In genomic region chr11:98705021-98705420, GRCm38 (mm10) we compare ENCODE assay signal across 26 mouse cellular contexts. TPM values are rescaled to one million over a fixed set of nuclear protein-coding genes. Genes with fewer than 3 reads are reported as not detected.
DNase-seq lines count a peak whose midpoint lies in the region; ATAC-seq and TF ChIP-seq lines count a peak whose summit lies in the region.
"Had no signal": no experiment of that assay in that cellular context is flagged by ENCODE, and none has a peak within 500 bp of the region (broad histone marks: within the 10 kb centered on the region; RNA-seq: fewer than 3 reads in every experiment).

No protein-coding gene starts in this region.

- peak overlapping the region; percentile 15; the same call in 1 of the 2 replicates for H3K4me2 ChIP-seq in kidney, embryonic 14.5 days (replicated peaks; ENCODE audit: low read depth, low read length)
- 0 out of 2 replicates have a peak overlapping the region, but pooled peaks have one; percentile 5 for H3K4me2 ChIP-seq in kidney, postnatal 0 days (ENCODE audit: low read length)
- H3K4me2 ChIP-seq: forebrain, embryonic 15.5 days; heart, embryonic 12.5 days; heart, embryonic 15.5 days; hindbrain, embryonic 13.5 days had no signal

- H3K36me3 ChIP-seq in kidney, embryonic 14.5 days (ENCODE audit: control insufficient read depth, insufficient read depth, low read length): peaks cover 37% of the 10 kb centered on the region
- H3K36me3 ChIP-seq in kidney, postnatal 0 days (ENCODE audit: insufficient read depth, low read length): 0 out of 2 replicates have a peak, but pooled peaks cover 13% of the 10 kb centered on the region
- H3K36me3 ChIP-seq in splenic B cell, adult 2 months (ENCODE audit: control insufficient read depth, insufficient read depth, low read length, poor library complexity, severe bottlenecking): no peaks in the 10 kb centered on the region; the same call in 1 of the 2 replicates

- no peaks in the 10 kb centered on the region for H3K27me3 ChIP-seq in kidney, embryonic 14.5 days (ENCODE audit: control insufficient read depth, insufficient read depth, low read length)
- H3K27me3 ChIP-seq in kidney, postnatal 0 days (ENCODE audit: insufficient read depth, low read length): no peaks in the 10 kb centered on the region
- H3K27me3 ChIP-seq in splenic B cell, adult 2 months (ENCODE audit: control insufficient read depth, insufficient read depth, low read length, poor library complexity, severe bottlenecking): no peaks in the 10 kb centered on the region
- H3K27me3 ChIP-seq: forebrain, embryonic 15.5 days had no signal

- H3K9ac ChIP-seq in kidney, embryonic 14.5 days (ENCODE audit: low read depth, low read length): no peak overlapping the region
- H3K9ac ChIP-seq in kidney, postnatal 0 days (ENCODE audit: low read depth, low read length): no peak overlapping the region
- H3K9ac ChIP-seq: forebrain, embryonic 15.5 days; heart, embryonic 12.5 days; heart, embryonic 15.5 days; hindbrain, embryonic 13.5 days had no signal

- peak; percentile 28 for DNase-seq in cerebellum, adult 9-11 months
- DNase-seq in cerebellum, adult 11-12 months: no peak
- no peak for DNase-seq in kidney, postnatal 14 days
- DNase-seq in kidney, postnatal 0 days (ENCODE audit: low spot score): peak; percentile 62
- no peak for DNase-seq in kidney, adult 9 months
- peak; percentile 46 for DNase-seq in splenic B cell, adult 2 months (ENCODE audit: low read depth, low spot score)
- DNase-seq: adrenal gland, adult 8-10 months; adrenal gland, postnatal 25 days; cerebellum, adult 18-20 months; cerebellum, adult 9-10 months; cerebellum, postnatal 25 days; gastrocnemius, postnatal 25 days; heart, adult 18-20 months; heart, postnatal 10 days; heart, postnatal 36 days had no signal

- TF ChIP-seq CTCF in kidney, postnatal 0 days (IDR thresholded peaks at IDR 0.05; ENCODE audit: low read depth): peak; percentile 37; the same call in 1 of the 2 replicates

- H3K4me1 ChIP-seq in kidney, embryonic 14.5 days (ENCODE audit: control insufficient read depth, insufficient read depth, low read length): peaks cover 53% of the 10 kb centered on the region
- H3K4me1 ChIP-seq in kidney, postnatal 0 days (replicated peaks; ENCODE audit: insufficient read depth, low read length): peaks cover 42% of the 10 kb centered on the region

- WGBS in kidney, embryonic 14.5 days: 59% methylated on average over 10 of the region's 10 CpGs
- WGBS in kidney, postnatal 0 days: 48% methylated on average over 10 of the region's 10 CpGs

- H3K27ac ChIP-seq in kidney, embryonic 14.5 days (ENCODE audit: low read depth, low read length): peak overlapping the region; percentile 86
- peak overlapping the region; percentile 70 for H3K27ac ChIP-seq in kidney, postnatal 0 days
- H3K27ac ChIP-seq: forebrain, embryonic 15.5 days; heart, embryonic 15.5 days; hindbrain, embryonic 10.5 days; hindbrain, embryonic 13.5 days had no signal

- H3K9me3 ChIP-seq in kidney, embryonic 14.5 days (ENCODE audit: control insufficient read depth, low read length): no peaks in the 10 kb centered on the region
- H3K9me3 ChIP-seq in kidney, postnatal 0 days (replicated peaks; ENCODE audit: low read length): no peaks in the 10 kb centered on the region
- H3K9me3 ChIP-seq: forebrain, embryonic 15.5 days; heart, embryonic 12.5 days; heart, embryonic 15.5 days; hindbrain, embryonic 10.5 days; hindbrain, embryonic 13.5 days had no signal

- peak; percentile 21 for ATAC-seq in kidney, embryonic 14.5 days (ENCODE audit: low FRiP score, low TSS enrichment)
- no peak for ATAC-seq in kidney, postnatal 0 days (replicated peaks; ENCODE audit: low FRiP score, low read depth)
- ATAC-seq: activated CD4-positive, CD25-positive, alpha-beta regulatory T cell, adult 4 months; forebrain, embryonic 15.5 days; hindbrain, embryonic 16.5 days had no signal

- no peak overlapping the region for H3K4me3 ChIP-seq in kidney, embryonic 14.5 days (ENCODE audit: low read length)
- no peak overlapping the region for H3K4me3 ChIP-seq in kidney, postnatal 0 days (replicated peaks; ENCODE audit: low read depth, low read length)
- H3K4me3 ChIP-seq: forebrain, embryonic 15.5 days; heart, embryonic 12.5 days; heart, embryonic 15.5 days; hindbrain, embryonic 10.5 days; hindbrain, embryonic 13.5 days had no signal

RNA-seq across cellular contexts. Expression of gene Csf3, which starts 4.0 kb away (rescaled TPM):
- not detected in 2 replicates for polyA plus RNA-seq in kidney, embryonic 14.5 days (2014; fragmentation: Nextera tagmentation; extraction: Ambion mirVana)
- polyA plus RNA-seq in kidney, postnatal 0 days (2015; fragmentation: Nextera tagmentation; extraction: Ambion mirVana): 0.13 and 0.19 TPM in 2 replicates
- polyA plus RNA-seq: activated CD4-positive, CD25-positive, alpha-beta regulatory T cell, adult 4 months; brain, embryonic 14.5 days; embryonic facial prominence, embryonic 14.5 days; forebrain, embryonic 11.5 days; forebrain, embryonic 15.5 days; heart, embryonic 12.5 days; heart, embryonic 15.5 days; hindbrain, embryonic 10.5 days; hindbrain, embryonic 13.5 days; hindbrain, embryonic 16.5 days had no signal

RNA-seq across cellular contexts. Expression of gene Psmd3, which starts 22.7 kb away (rescaled TPM):
- polyA plus RNA-seq in kidney, embryonic 14.5 days (2014; fragmentation: Nextera tagmentation; extraction: Ambion mirVana): 181 and 187 TPM in 2 replicates
- polyA plus RNA-seq in kidney, postnatal 0 days (2015; fragmentation: Nextera tagmentation; extraction: Ambion mirVana): 234 and 259 TPM in 2 replicates

RNA-seq across cellular contexts. Expression of gene Med24, which starts 24.2 kb away (rescaled TPM):
- 39.5 and 59.1 TPM in 2 replicates for polyA plus RNA-seq in kidney, embryonic 14.5 days (2014; fragmentation: Nextera tagmentation; extraction: Ambion mirVana)
- 38.3 and 41.2 TPM in 2 replicates for polyA plus RNA-seq in kidney, postnatal 0 days (2015; fragmentation: Nextera tagmentation; extraction: Ambion mirVana)

RNA-seq across cellular contexts. Expression of gene Thra, which starts 35.4 kb away (rescaled TPM):
- 28.0 and 31.8 TPM in 2 replicates for polyA plus RNA-seq in kidney, embryonic 14.5 days (2014; fragmentation: Nextera tagmentation; extraction: Ambion mirVana)
- 26.1 TPM in 2 replicates for polyA plus RNA-seq in kidney, postnatal 0 days (2015; fragmentation: Nextera tagmentation; extraction: Ambion mirVana)

RNA-seq across cellular contexts. Expression of gene Gsdma, which starts 40.9 kb away (rescaled TPM):
- 0.16 TPM in 1 of 2 replicates, not detected in the other for polyA plus RNA-seq in kidney, embryonic 14.5 days (2014; fragmentation: Nextera tagmentation; extraction: Ambion mirVana)
- 0.21 TPM in 1 of 2 replicates, not detected in the other for polyA plus RNA-seq in kidney, postnatal 0 days (2015; fragmentation: Nextera tagmentation; extraction: Ambion mirVana)
- polyA plus RNA-seq: brain, embryonic 14.5 days; forebrain, embryonic 11.5 days; forebrain, embryonic 15.5 days; heart, embryonic 12.5 days; heart, embryonic 15.5 days had no signal

Comparison
In these comparisons a context has a peak if more than half of its experiments do, and no peak if none do; other contexts are left out.
1. DNase-seq: peak in cerebellum, adult 9-11 months (single experiment), kidney, postnatal 0 days (single experiment) and splenic B cell, adult 2 months (single experiment); none in cerebellum, adult 11-12 months (single experiment), kidney, postnatal 14 days (single experiment) and kidney, adult 9 months (single experiment).